Mouse (Mus musculus) forebrain, embryonic 16.5 days (tissue): ENCODE measurements around the gene Ptprn2. TPM values are rescaled to one million over a fixed set of nuclear protein-coding genes. Genes with fewer than 3 reads are reported as not detected.

ENCODE experiments used
- ATAC-seq: fragments of 200-750 bp; cut with Nextera tagmentation; 2 replicates; pipeline ENCODE4 v1.8.0; 2017; ENCODE audit warnings: mild to moderate bottlenecking, moderate library complexity
- H3K27ac ChIP-seq: fragments of 300-500 bp; sonication (generic); 2 replicates; pipeline ENCODE4 v1.5.1; 2014; ENCODE audit warnings: low read length, control low read depth
- H3K27me3 ChIP-seq: fragments of 300-500 bp; sonication (generic); replicated peaks from 2 replicates; pipeline ENCODE4 v1.6.1; 2014; ENCODE audit warnings: low read length; ENCODE audit not compliant: control insufficient read depth, insufficient read depth
- H3K36me3 ChIP-seq: fragments of 300-500 bp; sonication (generic); 2 replicates; pipeline ENCODE4 v1.6.1; 2014; ENCODE audit not compliant: control insufficient read depth, insufficient read depth
- H3K4me1 ChIP-seq: fragments of 300-500 bp; sonication (generic); replicated peaks from 2 replicates; pipeline ENCODE4 v1.6.1; 2014; ENCODE audit warnings: low read length; ENCODE audit not compliant: control insufficient read depth, insufficient read depth
- H3K4me2 ChIP-seq: fragments of 300-500 bp; sonication (generic); 2 replicates; pipeline ENCODE4 v1.6.1; 2014; ENCODE audit warnings: mild to moderate bottlenecking, low read length, control low read depth
- H3K4me3 ChIP-seq: fragments of 300-500 bp; sonication (generic); replicated peaks from 2 replicates; pipeline ENCODE4 v1.5.1; 2014; ENCODE audit warnings: mild to moderate bottlenecking, low read length, control low read depth
- H3K9ac ChIP-seq: fragments of 300-500 bp; sonication (generic); replicated peaks from 2 replicates; pipeline ENCODE4 v1.6.1; 2014; ENCODE audit warnings: low read depth, low read length, control low read depth
- H3K9me3 ChIP-seq: fragments of 300-500 bp; sonication (generic); 2 replicates; pipeline ENCODE4 v1.6.1; 2016; ENCODE audit warnings: low read length; ENCODE audit not compliant: control insufficient read depth
- WGBS: fragments of 180-500 bp; shearing (Covaris S2); extraction: QIAGEN DNeasy Blood & Tissue Kit; methylation state at CpG from one replicate; pipeline ENCODE4 v1.1.7; 2014; 5-methylcytosine and 5-hydroxymethylcytosine counted together
- polyA plus RNA-seq: library from polyadenylated mRNA; unstranded; fragments of >200 nt; fragmentation: Nextera tagmentation; extraction: Ambion mirVana; gene quantifications from 2 replicates; pipeline ENCODE4 v1.2.1, GENCODE M21; 2015

Gene Ptprn2
- polyA plus RNA-seq, 1 experiment from 2014 or later, result 11.5 TPM

- Histone ChIP-seq H3K27ac (no peak overlapping the region), H3K4me1 (no peaks in the 10 kb centered on the region), H3K4me2 (no peak overlapping the region), H3K4me3 (no peak overlapping the region), H3K27me3 (no peaks in the 10 kb centered on the region), H3K36me3 (no peaks in the 10 kb centered on the region), H3K9ac (no peak overlapping the region), H3K9me3 (no peaks in the 10 kb centered on the region)
- ATAC-seq, result no peak
Measured at GRCm38 (mm10) chr12:116763961-116764360, 278.4 kb downstream of the Ptprn2 start.

- Histone ChIP-seq H3K4me3 (no peak overlapping the region), H3K27ac (no peak overlapping the region), H3K36me3 (no peaks in the 10 kb centered on the region), H3K4me1 (peaks cover 12% of the 10 kb centered on the region), H3K27me3 (no peaks in the 10 kb centered on the region), H3K4me2 (no peak overlapping the region), H3K9me3 (no peaks in the 10 kb centered on the region), H3K9ac (no peak overlapping the region)
- ATAC-seq, result peak; percentile 48
- WGBS, result 31% methylated on average over 6 of the region's 6 CpGs
Measured at GRCm38 (mm10) chr12:116770911-116771310, 285.4 kb downstream of the Ptprn2 start.

DNA sequence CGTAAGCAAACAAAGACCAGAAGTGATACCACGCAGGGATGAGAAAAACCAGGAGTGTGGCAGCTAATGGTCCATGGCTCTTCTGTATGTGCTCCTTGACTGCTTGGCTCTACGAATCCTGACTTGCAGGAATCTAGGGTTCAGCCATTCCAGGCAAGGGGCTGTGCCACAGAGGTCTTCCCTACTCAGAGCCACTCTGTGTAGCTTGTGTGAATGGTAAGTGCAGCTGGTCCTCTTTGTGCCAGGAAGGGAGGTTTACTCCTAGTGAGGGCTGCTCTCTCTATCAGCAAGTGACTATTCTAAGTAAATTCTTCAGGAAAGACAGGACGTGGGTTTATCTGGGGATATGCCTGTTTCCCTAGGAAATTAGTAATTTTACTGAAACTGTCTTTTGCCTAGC is 286.0 kb downstream of the Ptprn2 start:
- Histone ChIP-seq H3K9ac (no peak overlapping the region), H3K4me3 (no peak overlapping the region), H3K36me3 (no peaks in the 10 kb centered on the region), H3K27me3 (no peaks in the 10 kb centered on the region), H3K4me1 (peaks cover 12% of the 10 kb centered on the region), H3K4me2 (no peak overlapping the region), H3K27ac (no peak overlapping the region), H3K9me3 (no peaks in the 10 kb centered on the region)
- WGBS, result 72% methylated on average over 4 of the region's 4 CpGs
- peak; percentile 56 for ATAC-seq

DNA sequence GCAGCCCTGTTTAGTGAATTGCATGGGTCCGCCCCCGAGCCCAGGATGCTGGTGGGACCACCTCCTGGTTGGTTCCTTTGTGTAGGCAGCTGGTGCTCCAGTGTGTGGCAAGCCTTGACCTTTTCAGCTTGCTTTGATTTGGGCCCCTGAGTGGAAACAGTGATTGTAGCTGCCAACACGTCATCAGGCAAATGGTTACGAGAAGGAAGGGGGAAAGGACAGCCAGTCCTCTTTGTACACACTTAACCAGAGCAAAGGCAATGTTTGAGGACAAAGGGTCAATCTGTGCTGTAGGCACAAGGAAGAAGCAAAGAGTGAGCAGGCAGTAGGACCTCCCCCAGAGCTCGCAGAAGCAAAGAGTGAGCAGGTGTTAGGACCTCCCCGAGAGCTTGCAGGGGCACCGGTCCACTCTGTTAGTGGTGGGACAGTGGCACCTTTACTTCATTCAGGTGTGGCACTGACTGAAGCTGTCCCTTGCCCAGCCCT is 286.6 kb downstream of the Ptprn2 start:
- peak; percentile 77 for ATAC-seq
- Histone ChIP-seq H3K4me3 (no peak overlapping the region), H3K9ac (no peak overlapping the region), H3K27ac (no peak overlapping the region), H3K4me1 (peaks cover 12% of the 10 kb centered on the region), H3K36me3 (no peaks in the 10 kb centered on the region), H3K27me3 (no peaks in the 10 kb centered on the region), H3K9me3 (no peaks in the 10 kb centered on the region), H3K4me2 (no peak overlapping the region)
- WGBS, result 28% methylated on average over 7 of the region's 7 CpGs

GRCm38 (mm10) chr12:116773344-116773743 is 287.8 kb downstream of the Ptprn2 start:
- Histone ChIP-seq H3K36me3 (no peaks in the 10 kb centered on the region), H3K9me3 (no peaks in the 10 kb centered on the region), H3K4me2 (no peak overlapping the region), H3K4me1 (peaks cover 12% of the 10 kb centered on the region), H3K27me3 (no peaks in the 10 kb centered on the region), H3K9ac (no peak overlapping the region), H3K4me3 (no peak overlapping the region), H3K27ac (no peak overlapping the region)
- WGBS, result 96% methylated on average over 3 of the region's 3 CpGs
- ATAC-seq, result no peak

DNA sequence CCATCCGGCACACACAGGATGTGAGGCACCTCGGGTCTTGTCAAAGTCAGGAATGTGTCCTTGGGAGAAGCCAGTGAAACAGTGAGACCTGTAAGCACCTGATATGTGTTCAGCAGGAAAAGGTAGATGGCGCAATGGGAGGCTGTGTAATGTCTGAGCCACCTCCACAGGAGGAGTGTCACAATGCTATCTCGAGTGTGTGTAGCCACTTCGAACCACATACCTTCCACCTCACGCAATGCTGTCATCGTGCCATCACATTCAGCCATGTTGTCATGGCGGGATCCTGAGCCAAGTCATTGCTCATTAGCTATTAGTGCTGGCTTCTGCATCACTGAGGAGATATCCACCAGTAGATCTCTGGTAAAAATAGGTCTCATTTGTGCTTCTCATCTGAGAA is 290.9 kb downstream of the Ptprn2 start:
- Histone ChIP-seq H3K4me3 (no peak overlapping the region), H3K36me3 (no peaks in the 10 kb centered on the region), H3K27ac (no peak overlapping the region), H3K9ac (no peak overlapping the region), H3K9me3 (no peaks in the 10 kb centered on the region), H3K4me2 (no peak overlapping the region), H3K4me1 (peaks cover 8% of the 10 kb centered on the region), H3K27me3 (no peaks in the 10 kb centered on the region)
- 91% methylated on average over 8 of the region's 8 CpGs for WGBS
- ATAC-seq, result no peak

DNA sequence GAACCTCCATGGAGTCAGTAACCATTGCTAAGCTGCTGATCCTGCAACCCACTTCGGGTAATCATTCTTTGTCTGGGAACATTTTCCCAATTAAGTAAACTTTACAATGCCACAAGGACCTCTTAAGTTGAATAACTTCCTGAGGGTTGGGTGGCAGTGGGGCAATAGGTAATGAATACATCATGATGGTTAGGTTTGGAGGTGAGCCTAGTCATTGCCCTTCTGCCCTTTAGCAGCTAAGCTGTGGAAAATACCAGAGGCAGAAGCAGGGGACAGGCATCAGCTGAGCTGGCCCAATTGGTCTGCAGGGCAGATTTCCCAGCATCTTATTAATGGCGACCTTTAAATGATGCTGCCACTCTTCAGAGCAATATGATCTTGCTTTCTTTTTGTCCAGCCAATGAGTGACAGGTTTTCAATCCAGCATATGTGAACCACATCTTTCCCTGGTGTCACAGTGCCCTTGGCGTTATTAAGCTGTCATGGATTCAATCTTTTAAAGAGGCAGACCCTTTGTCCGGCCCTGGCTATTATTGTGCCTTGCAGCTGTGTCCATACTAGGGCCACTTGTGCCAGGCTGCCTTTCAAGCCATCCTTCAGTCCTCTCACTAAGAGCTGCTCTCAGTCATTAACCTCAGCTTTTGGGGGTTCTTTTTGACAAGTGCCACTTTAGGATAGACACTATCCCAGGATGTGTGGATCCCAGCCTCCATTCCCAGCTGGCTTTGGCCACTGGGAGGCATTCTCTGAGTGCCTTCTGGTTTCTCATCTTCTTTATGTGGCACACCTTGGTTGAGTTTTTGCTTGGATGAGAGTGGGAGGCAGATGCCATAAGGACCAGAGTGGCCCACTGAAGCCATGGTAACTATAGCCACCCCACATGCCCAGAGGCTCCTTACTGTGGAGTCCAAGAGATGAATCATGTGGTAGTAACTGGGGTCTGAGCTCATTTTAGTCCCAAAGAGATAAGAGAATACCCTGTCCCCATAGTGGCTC is 292.9 kb downstream of the Ptprn2 start:
- 42% methylated on average over 4 of the region's 4 CpGs for WGBS
- no peak overlapping the region for H3K27ac ChIP-seq

GRCm38 (mm10) chr12:116780419-116780818 is 294.9 kb downstream of the Ptprn2 start:
- WGBS, result 94% methylated on average over 1 of the region's 1 CpGs

More for the DNA sequence above, 292.9 kb downstream of the Ptprn2 start:
- Histone ChIP-seq H3K4me2 (no peak overlapping the region), H3K36me3 (no peaks in the 10 kb centered on the region), H3K27me3 (no peaks in the 10 kb centered on the region), H3K9me3 (no peaks in the 10 kb centered on the region), H3K4me3 (no peak overlapping the region), H3K9ac (no peak overlapping the region), H3K4me1 (no peaks in the 10 kb centered on the region)
- peak; percentile 58; the same call in 1 of the 2 replicates for ATAC-seq

GRCm38 (mm10) chr12:116785731-116786130 is 300.2 kb downstream of the Ptprn2 start:
- no peak for ATAC-seq
- Histone ChIP-seq H3K27ac (no peak overlapping the region), H3K36me3 (no peaks in the 10 kb centered on the region), H3K9me3 (no peaks in the 10 kb centered on the region), H3K4me1 (no peaks in the 10 kb centered on the region), H3K4me3 (no peak overlapping the region), H3K4me2 (no peak overlapping the region), H3K27me3 (no peaks in the 10 kb centered on the region), H3K9ac (no peak overlapping the region)
- WGBS, result 96% methylated on average over 3 of the region's 3 CpGs

More at GRCm38 (mm10) chr12:116780419-116780818, 294.9 kb downstream of the Ptprn2 start:
- H3K4me3 ChIP-seq, result no peak overlapping the region
- H3K4me1 ChIP-seq, result no peaks in the 10 kb centered on the region
- no peak for ATAC-seq
- H3K4me2 ChIP-seq, result no peak overlapping the region
- H3K9ac ChIP-seq, result no peak overlapping the region
- H3K27ac ChIP-seq, result no peak overlapping the region
- no peaks in the 10 kb centered on the region for H3K27me3 ChIP-seq
- no peaks in the 10 kb centered on the region for H3K9me3 ChIP-seq
- H3K36me3 ChIP-seq, result no peaks in the 10 kb centered on the region
